24 mouse cellular contexts compared by ENCODE assay signal in the genomic region with DNA sequence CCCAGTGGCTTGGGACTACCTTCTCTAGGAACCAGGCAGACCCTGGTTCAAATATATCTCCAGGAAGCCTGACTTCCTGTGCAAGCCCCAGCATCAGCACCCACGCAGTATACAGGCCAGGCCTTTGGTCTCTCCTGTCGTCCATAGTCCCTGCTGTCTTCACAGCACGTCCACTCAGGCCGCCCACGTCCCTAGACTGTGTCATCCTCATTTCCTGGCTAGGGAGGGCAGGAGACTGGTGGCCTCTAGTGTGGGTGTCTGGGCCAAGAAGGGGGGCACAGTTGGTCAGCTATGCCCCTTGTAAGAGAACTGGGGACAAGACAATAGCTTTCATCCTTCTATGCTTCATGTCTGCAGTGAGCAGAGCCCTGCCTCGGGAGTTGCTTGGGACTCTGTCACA. TPM values are rescaled to one million over a fixed set of nuclear protein-coding genes. Genes with fewer than 3 reads are reported as not detected.
DNase-seq lines count a peak whose midpoint lies in the region; ATAC-seq and TF ChIP-seq lines count a peak whose summit lies in the region.
"Had no signal": no experiment of that assay in that cellular context is flagged by ENCODE, and none has a peak within 500 bp of the region (broad histone marks: within the 10 kb centered on the region; RNA-seq: fewer than 3 reads in every experiment).

No protein-coding gene starts in this region.

- no peaks in the 10 kb centered on the region for H3K4me1 ChIP-seq in embryonic facial prominence, embryonic 12.5 days
- H3K4me1 ChIP-seq in embryonic facial prominence, embryonic 10.5 days = peaks cover 20% of the 10 kb centered on the region
- H3K4me1 ChIP-seq in neural tube, embryonic 11.5 days (ENCODE audit: control insufficient read depth, insufficient read depth, low read length) = no peaks in the 10 kb centered on the region
- H3K4me1 ChIP-seq in limb, embryonic 11.5 days (ENCODE audit: control insufficient read depth, insufficient read depth, low read length) = 0 out of 2 replicates have a peak, but pooled peaks cover 4% of the 10 kb centered on the region

- no peak for DNase-seq in embryonic facial prominence, embryonic 10.5 days (ENCODE audit: low spot score)
- no peak for DNase-seq in left cerebral cortex, adult 2 months (ENCODE audit: extremely low spot score in 1 of 2, low spot score in 2 of 2)
- no peak for DNase-seq in left cerebral cortex, adult 11 months (ENCODE audit: low spot score)
- no peak for DNase-seq in neural tube, embryonic 11.5 days (ENCODE audit: low spot score)
- no peak for DNase-seq in neural tube, embryonic 10.5 days (ENCODE audit: extremely low spot score, low spot score)
- DNase-seq in limb, embryonic 11.5 days (ENCODE audit: low spot score) = no peak
- no peak for DNase-seq in retina, embryonic 14.5 days (ENCODE audit: low spot score)
- DNase-seq: adrenal gland, postnatal 10 days; cerebellum, adult 9-11 months; gastrocnemius, postnatal 14 days; heart, adult 2 months; heart, postnatal 36 days; kidney, adult 9 months; kidney, postnatal 36 days; layer of hippocampus, adult 9-11 months; lung, adult 18-20 months; lung, postnatal 36 days; retina, postnatal 1 day; thymus, adult 18-20 months had no signal

- intact Hi-C loops in left cerebral cortex, adult 2 months (cut with DNase I) = no loop called here

- H3K9ac ChIP-seq in embryonic facial prominence, embryonic 12.5 days = no peak overlapping the region
- no peak overlapping the region for H3K9ac ChIP-seq in neural tube, embryonic 11.5 days (ENCODE audit: low read length)
- no peak overlapping the region for H3K9ac ChIP-seq in limb, embryonic 11.5 days (ENCODE audit: low read length)
- H3K9ac ChIP-seq: embryonic facial prominence, embryonic 13.5 days had no signal

- no peak for ATAC-seq in embryonic facial prominence, embryonic 12.5 days (ENCODE audit: insufficient number of reproducible peaks, insufficient read depth, low FRiP score, low TSS enrichment)
- ATAC-seq in neural tube, embryonic 11.5 days (ENCODE audit: insufficient read depth, low FRiP score, low TSS enrichment) = no peak
- no peak for ATAC-seq in limb, embryonic 11.5 days (ENCODE audit: insufficient number of reproducible peaks, low FRiP score, low TSS enrichment, low read depth)
- ATAC-seq: activated CD4-positive, CD25-positive, alpha-beta regulatory T cell, adult 4 months; CD4-positive, CD25-positive, alpha-beta regulatory T cell, adult 4 months had no signal

- 0 out of 2 replicates have a peak overlapping the region, but pooled peaks have one; percentile 23 for H3K27ac ChIP-seq in embryonic facial prominence, embryonic 12.5 days
- H3K27ac ChIP-seq in embryonic facial prominence, embryonic 10.5 days (replicated peaks) = no peak overlapping the region
- H3K27ac ChIP-seq in left cerebral cortex, adult 2 months = peak overlapping the region; percentile 17; the same call in 1 of the 2 replicates
- H3K27ac ChIP-seq in neural tube, embryonic 11.5 days (ENCODE audit: low read depth, low read length) = 0 out of 2 replicates have a peak overlapping the region, but pooled peaks have one; percentile 10
- 0 out of 2 replicates have a peak overlapping the region, but pooled peaks have one; percentile 30 for H3K27ac ChIP-seq in limb, embryonic 11.5 days (replicated peaks; ENCODE audit: low read depth, low read length)
- H3K27ac ChIP-seq: embryonic facial prominence, embryonic 13.5 days; heart, adult 2 months had no signal

- peaks cover 93% of the 10 kb centered on the region for H3K36me3 ChIP-seq in embryonic facial prominence, embryonic 12.5 days
- H3K36me3 ChIP-seq in embryonic facial prominence, embryonic 10.5 days (replicated peaks) = peaks cover 100% of the 10 kb centered on the region
- H3K36me3 ChIP-seq in neural tube, embryonic 11.5 days (ENCODE audit: control insufficient read depth, insufficient read depth, low read length) = peaks cover 35% of the 10 kb centered on the region
- peaks cover 57% of the 10 kb centered on the region for H3K36me3 ChIP-seq in limb, embryonic 11.5 days (ENCODE audit: control insufficient read depth, insufficient read depth, low read length)

- H3K9me3 ChIP-seq in embryonic facial prominence, embryonic 12.5 days = peaks cover 8% of the 10 kb centered on the region; the same call in 1 of the 2 replicates
- peaks cover 12% of the 10 kb centered on the region for H3K9me3 ChIP-seq in embryonic facial prominence, embryonic 10.5 days
- H3K9me3 ChIP-seq in neural tube, embryonic 11.5 days (ENCODE audit: control insufficient read depth, low read length) = no peaks in the 10 kb centered on the region; the same call in 1 of the 2 replicates
- peaks cover 4% of the 10 kb centered on the region; the same call in 1 of the 2 replicates for H3K9me3 ChIP-seq in limb, embryonic 11.5 days (ENCODE audit: control insufficient read depth, low read length)

- no peak for TF ChIP-seq CTCF in left cerebral cortex, adult 2 months (IDR thresholded peaks at IDR 0.05)

- H3K4me2 ChIP-seq in embryonic facial prominence, embryonic 12.5 days (replicated peaks) = no peak overlapping the region
- H3K4me2 ChIP-seq in neural tube, embryonic 11.5 days (ENCODE audit: low read depth) = no peak overlapping the region
- H3K4me2 ChIP-seq in limb, embryonic 11.5 days (ENCODE audit: low read depth, severe bottlenecking) = no peak overlapping the region
- H3K4me2 ChIP-seq: embryonic facial prominence, embryonic 13.5 days; midbrain, embryonic 11.5 days had no signal

- H3K27me3 ChIP-seq in embryonic facial prominence, embryonic 12.5 days = no peaks in the 10 kb centered on the region
- no peaks in the 10 kb centered on the region for H3K27me3 ChIP-seq in embryonic facial prominence, embryonic 10.5 days (replicated peaks; ENCODE audit: low read depth, poor library complexity, severe bottlenecking)
- H3K27me3 ChIP-seq in neural tube, embryonic 11.5 days (ENCODE audit: control insufficient read depth, insufficient read depth, low read length) = no peaks in the 10 kb centered on the region
- no peaks in the 10 kb centered on the region for H3K27me3 ChIP-seq in limb, embryonic 11.5 days (ENCODE audit: control insufficient read depth, insufficient read depth, low read length)
- H3K27me3 ChIP-seq: embryonic facial prominence, embryonic 13.5 days had no signal

- 81% methylated on average over 6 of the region's 6 CpGs for WGBS in embryonic facial prominence, embryonic 12.5 days
- 88% methylated on average over 6 of the region's 6 CpGs for WGBS in embryonic facial prominence, embryonic 10.5 days
- WGBS in neural tube, embryonic 11.5 days = 71% methylated on average over 6 of the region's 6 CpGs
- WGBS in limb, embryonic 11.5 days = 88% methylated on average over 6 of the region's 6 CpGs

- no peak overlapping the region for H3K4me3 ChIP-seq in embryonic facial prominence, embryonic 12.5 days
- no peak overlapping the region for H3K4me3 ChIP-seq in embryonic facial prominence, embryonic 10.5 days
- no peak overlapping the region for H3K4me3 ChIP-seq in left cerebral cortex, adult 2 months
- H3K4me3 ChIP-seq in neural tube, embryonic 11.5 days (ENCODE audit: low read depth, low read length) = no peak overlapping the region
- no peak overlapping the region for H3K4me3 ChIP-seq in limb, embryonic 11.5 days (ENCODE audit: low read depth, low read length)
- H3K4me3 ChIP-seq: embryonic facial prominence, embryonic 13.5 days; heart, adult 2 months had no signal

RNA-seq across cellular contexts. Expression of gene Srebf1, which starts 29.8 kb away (rescaled TPM):
- 54.8 and 56.6 TPM in 2 replicates for polyA plus RNA-seq in embryonic facial prominence, embryonic 12.5 days (2016; fragmentation: Nextera tagmentation; extraction: Ambion mirVana)
- 50.9 and 52.1 TPM in 2 replicates for polyA plus RNA-seq in embryonic facial prominence, embryonic 10.5 days (2016; fragmentation: Nextera tagmentation; extraction: Ambion mirVana)
- 10 to 100 TPM; 50.1 to 66.1 TPM for total RNA-seq in left cerebral cortex, adult 2 months (2021)
- polyA plus RNA-seq in neural tube, embryonic 11.5 days (2014; fragmentation: Nextera tagmentation; extraction: Ambion mirVana) = 53.3 and 54.7 TPM in 2 replicates
- 53.2 and 55.3 TPM in 2 replicates for polyA plus RNA-seq in limb, embryonic 11.5 days (2014; fragmentation: Nextera tagmentation; extraction: Ambion mirVana)
